Mouse (Mus musculus) heart, postnatal 0 days (tissue): Measurements from ENCODE around the gene Erf.

Source experiments
- CTCF ChIP-seq: IDR thresholded peaks from 2 replicates; pipeline ENCODE4 v1.5.1; 2016; ENCODE audit warnings: antibody characterized with exemption, control low read depth, low read depth
- EP300 ChIP-seq: IDR thresholded peaks from 2 replicates; pipeline ENCODE4 v1.6.1; 2016; ENCODE audit warnings: antibody characterized with exemption, low read depth

- no peak for TF ChIP-seq CTCF
- TF ChIP-seq EP300 = no peak
Measured at GRCm38 (mm10) chr7:25288011-25288410, 37.5 kb upstream of the Erf start.
